Mouse (Mus musculus): Measurements from ENCODE around the gene Hsf3. TPM values are rescaled to one million over a fixed set of nuclear protein-coding genes. Genes with fewer than 3 reads are reported as not detected.

Gene Hsf3
- not detected for polyA plus RNA-seq (2017; shearing (Covaris generic))

GRCm38 (mm10) chrX:96456201-96456963, at the start of gene Hsf3:
TSS of gene Hsf3 (minus strand) at chrX:96456294.

GRCm38 (mm10) chrX:96455149-96455548, 945 bp downstream of the Hsf3 start, which contains the start of gene Heph:
TSS of gene Heph (plus strand) at chrX:96455359.

GRCm38 (mm10) chrX:96293338-96293737, 162.8 kb downstream of the Hsf3 start, which contains the start of gene Vsig4:
TSS of gene Vsig4 (minus strand) at chrX:96293438.

Other genes starting within 250 kb of the Hsf3 start
- not detected for gene Vsig4, start 162.9 kb downstream of the Hsf3 start, polyA plus RNA-seq (2017; shearing (Covaris generic))
- gene Heph, start 935 bp downstream of the Hsf3 start, polyA plus RNA-seq (2017; shearing (Covaris generic)) = not detected

Measured in inflammation-experienced regulatory T-cells, adult 16 weeks (primary cell).